Mouse (Mus musculus) cerebellum, postnatal 14 days (tissue): ENCODE measurements around the gene Kdm1a.

ENCODE experiments used
- DNase-seq, 2 experiments: peaks; one replicate each; pipeline ENCODE4 v3.0.0; 2021; ENCODE audit warnings: mixed read lengths in 2 of 2

The Kdm1a gene

DNA sequence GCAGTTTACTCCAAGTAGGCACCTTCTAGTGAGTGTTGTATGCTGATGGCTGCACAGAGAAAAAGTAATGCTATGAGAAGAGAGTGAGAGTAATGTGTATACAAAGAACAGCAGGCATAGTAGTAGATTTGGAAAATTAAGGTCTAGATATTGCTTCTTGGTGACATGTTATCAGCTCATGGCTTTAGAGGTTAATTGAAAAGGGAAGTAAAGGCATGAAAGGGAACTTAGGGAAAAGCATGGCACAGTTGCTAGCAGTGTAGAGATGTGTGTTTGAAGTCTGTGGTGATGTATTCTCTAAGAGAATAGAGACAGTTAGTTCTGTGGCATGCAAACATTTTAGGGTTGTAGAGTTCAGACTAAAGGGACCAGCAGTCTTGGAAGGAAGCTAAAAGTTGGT, 82.7 kb downstream of the Kdm1a start:
- DNase-seq, result no peak

GRCm38 (mm10) chr4:136518576-136518975, 83.9 kb downstream of the Kdm1a start:
- DNase-seq, result no peak

GRCm38 (mm10) chr4:136518141-136518540, 84.4 kb downstream of the Kdm1a start:
- DNase-seq, result no peak

DNA sequence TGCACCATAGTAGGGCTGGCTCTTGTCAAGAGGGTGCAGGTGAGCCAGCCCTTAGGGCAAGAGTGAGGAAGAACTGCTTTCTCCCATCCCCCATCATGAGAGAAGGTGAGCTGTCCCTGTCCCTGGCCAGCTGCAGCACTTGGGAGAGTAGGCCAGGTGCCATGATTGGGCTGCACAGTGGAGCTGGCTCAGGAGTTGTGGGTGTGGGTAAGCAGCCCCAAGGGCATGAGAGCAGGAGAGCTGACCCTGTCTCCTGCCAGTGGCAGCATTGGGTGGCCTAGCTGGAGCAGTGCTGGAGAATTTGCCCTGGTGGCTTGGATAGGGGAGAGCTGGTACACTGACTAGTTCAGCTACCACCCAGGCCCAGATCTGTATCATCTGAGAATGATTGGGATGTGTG, 89.6 kb downstream of the Kdm1a start:
- DNase-seq, result no peak

GRCm38 (mm10) chr4:136511708-136512107, 90.8 kb downstream of the Kdm1a start:
- DNase-seq, result no peak

DNA sequence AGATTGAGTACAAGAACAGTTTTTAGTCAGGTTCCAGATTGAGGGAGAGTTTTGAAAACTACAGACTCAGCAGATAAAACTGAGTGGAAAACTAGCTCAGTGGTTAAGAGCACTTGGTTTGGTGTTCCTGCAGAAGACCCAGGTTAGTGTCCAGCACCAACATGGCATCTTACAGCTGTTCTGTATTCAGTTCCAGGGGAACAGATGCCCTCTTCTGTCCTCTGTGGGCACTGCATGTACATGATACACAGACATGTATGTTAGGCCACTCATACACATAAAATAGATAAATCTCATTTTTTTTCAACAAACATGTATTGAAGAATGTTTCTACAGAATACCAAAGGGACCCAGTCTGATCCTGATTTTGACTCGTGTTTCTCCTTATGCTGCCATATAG, 92.7 kb downstream of the Kdm1a start:
- DNase-seq, result peak in 1 of 2 experiments; percentile 34

- DNase-seq, result no peak
Observed at GRCm38 (mm10) chr4:136505426-136506215, 96.9 kb downstream of the Kdm1a start.
